In the genomic region with DNA sequence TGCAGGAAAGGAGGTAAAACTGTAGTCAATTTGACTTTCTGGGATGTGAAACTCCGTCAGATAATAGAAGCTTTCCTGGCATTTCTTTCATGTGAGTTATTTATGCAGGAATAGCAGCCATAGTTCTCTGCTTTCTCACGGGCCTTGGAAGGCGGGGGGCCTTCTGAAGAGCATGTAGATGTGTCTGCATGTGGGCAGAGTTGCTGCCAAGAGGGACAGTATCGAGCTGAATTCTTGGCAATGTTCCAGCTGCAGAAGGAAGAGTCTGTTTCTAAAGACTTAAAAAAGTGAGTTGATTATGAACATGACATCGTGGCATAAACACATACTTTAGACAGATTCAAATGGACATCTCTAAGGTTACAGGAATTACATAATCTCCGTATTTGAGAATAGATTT, we compare ENCODE assay signal across 13 mouse cellular contexts.
DNase-seq lines count a peak whose midpoint lies in the region; ATAC-seq lines count a peak whose summit lies in the region.
"Had no signal": no experiment of that assay in that cellular context is flagged by ENCODE, and none has a peak within 500 bp of the region (broad histone marks: within the 10 kb centered on the region; RNA-seq: fewer than 3 reads in every experiment).

No protein-coding gene starts in this region.

- no peak for ATAC-seq in forebrain, embryonic 14.5 days
- ATAC-seq in forebrain, embryonic 15.5 days (replicated peaks), result no peak
- ATAC-seq in inflammation-experienced regulatory T-cells, adult 6 months, result no peak
- no peak for ATAC-seq in megakaryocyte, adult 5-6 weeks (ENCODE audit: poor library complexity, severe bottlenecking)

- intact Hi-C loops in left cerebral cortex, postnatal 14 days (cut with DNase I), result no loop called here

- no peak overlapping the region for H3K9ac ChIP-seq in forebrain, embryonic 14.5 days (ENCODE audit: low read length)
- no peak overlapping the region for H3K9ac ChIP-seq in forebrain, embryonic 15.5 days (replicated peaks)
- H3K9ac ChIP-seq: limb, embryonic 13.5 days had no signal

- H3K4me2 ChIP-seq in forebrain, embryonic 14.5 days (ENCODE audit: low read length), result no peak overlapping the region
- H3K4me2 ChIP-seq in forebrain, embryonic 15.5 days (replicated peaks), result no peak overlapping the region
- H3K4me2 ChIP-seq: limb, embryonic 13.5 days had no signal

- WGBS in forebrain, embryonic 14.5 days, result 41% methylated on average over 6 of the region's 6 CpGs
- WGBS in forebrain, embryonic 15.5 days, result 34% methylated on average over 6 of the region's 6 CpGs

- no peak overlapping the region for H3K4me3 ChIP-seq in forebrain, embryonic 14.5 days (ENCODE audit: low read depth, low read length)
- no peak overlapping the region for H3K4me3 ChIP-seq in forebrain, embryonic 15.5 days
- H3K4me3 ChIP-seq: erythroblast, embryonic 14.5 days; limb, embryonic 13.5 days had no signal

- no peaks in the 10 kb centered on the region for H3K27me3 ChIP-seq in forebrain, embryonic 14.5 days (replicated peaks; ENCODE audit: control insufficient read depth, insufficient read depth, low read length)
- no peaks in the 10 kb centered on the region for H3K27me3 ChIP-seq in forebrain, embryonic 15.5 days
- H3K27me3 ChIP-seq: limb, embryonic 13.5 days had no signal

- H3K27ac ChIP-seq in forebrain, embryonic 14.5 days (ENCODE audit: low read depth, low read length), result no peak overlapping the region
- H3K27ac ChIP-seq in forebrain, embryonic 15.5 days (replicated peaks), result no peak overlapping the region
- H3K27ac ChIP-seq: limb, embryonic 13.5 days had no signal

- no peaks in the 10 kb centered on the region for H3K36me3 ChIP-seq in forebrain, embryonic 14.5 days (ENCODE audit: control insufficient read depth, insufficient read depth, low read length)
- no peaks in the 10 kb centered on the region for H3K36me3 ChIP-seq in forebrain, embryonic 15.5 days
- H3K36me3 ChIP-seq: limb, embryonic 13.5 days had no signal

- H3K4me1 ChIP-seq in forebrain, embryonic 14.5 days (ENCODE audit: control insufficient read depth, insufficient read depth, low read length), result no peaks in the 10 kb centered on the region
- H3K4me1 ChIP-seq in forebrain, embryonic 15.5 days, result no peaks in the 10 kb centered on the region
- H3K4me1 ChIP-seq: limb, embryonic 13.5 days had no signal

- DNase-seq in forebrain, embryonic 14.5 days (ENCODE audit: low spot score), result peak; percentile 49
- peak; percentile 23 to 33 for DNase-seq in left cerebral cortex, postnatal 14 days (ENCODE audit: low spot score in 2 of 2)
- DNase-seq in left cerebral cortex, adult 11 months (ENCODE audit: low spot score), result no peak
- peak; percentile 87 for DNase-seq in Muller cell, postnatal 12 days (ENCODE audit: inconsistent ontology term)
- peak; percentile 4 to 5 for DNase-seq in frontal cortex, postnatal 14 days (ENCODE audit: low spot score in 2 of 2)
- DNase-seq: kidney, adult 2 months; layer of hippocampus, adult 9-11 months; thymus, postnatal 36 days had no signal

- H3K9me3 ChIP-seq in forebrain, embryonic 14.5 days (replicated peaks; ENCODE audit: control insufficient read depth, low read length), result no peaks in the 10 kb centered on the region
- H3K9me3 ChIP-seq in forebrain, embryonic 15.5 days, result no peaks in the 10 kb centered on the region
- H3K9me3 ChIP-seq: limb, embryonic 13.5 days had no signal
